Mouse (Mus musculus) heart, adult 2 months (tissue): ENCODE measurements around the gene Chn1.

Experiments
- CTCF ChIP-seq: fragments of 200-600 bp; IDR thresholded peaks from 2 replicates; pipeline ENCODE4 v1.8.1; 2022; ENCODE audit warnings: antibody characterized with exemption, mild to moderate bottlenecking, moderate library complexity
- POLR2A ChIP-seq: fragments of 200-500 bp; IDR thresholded peaks from 2 replicates; pipeline ENCODE4 v1.6.1; 2011; ENCODE audit warnings: mild to moderate bottlenecking, low read depth, low read length, control low read depth; ENCODE audit not compliant: insufficient read depth

GRCm38 (mm10) chr2:73574418-73574817 lies 200.7 kb downstream of the Chn1 start:
- no peak for TF ChIP-seq POLR2A
- TF ChIP-seq CTCF = no peak
